Mouse (Mus musculus): ENCODE data around the gene Timm23. TPM values are rescaled to one million over a fixed set of nuclear protein-coding genes. Genes with fewer than 3 reads are reported as not detected.

Timm23 gene
- polyA plus RNA-seq (2017; shearing (Covaris generic)): 100 to 1,000 TPM; 107 to 148 TPM

DNA sequence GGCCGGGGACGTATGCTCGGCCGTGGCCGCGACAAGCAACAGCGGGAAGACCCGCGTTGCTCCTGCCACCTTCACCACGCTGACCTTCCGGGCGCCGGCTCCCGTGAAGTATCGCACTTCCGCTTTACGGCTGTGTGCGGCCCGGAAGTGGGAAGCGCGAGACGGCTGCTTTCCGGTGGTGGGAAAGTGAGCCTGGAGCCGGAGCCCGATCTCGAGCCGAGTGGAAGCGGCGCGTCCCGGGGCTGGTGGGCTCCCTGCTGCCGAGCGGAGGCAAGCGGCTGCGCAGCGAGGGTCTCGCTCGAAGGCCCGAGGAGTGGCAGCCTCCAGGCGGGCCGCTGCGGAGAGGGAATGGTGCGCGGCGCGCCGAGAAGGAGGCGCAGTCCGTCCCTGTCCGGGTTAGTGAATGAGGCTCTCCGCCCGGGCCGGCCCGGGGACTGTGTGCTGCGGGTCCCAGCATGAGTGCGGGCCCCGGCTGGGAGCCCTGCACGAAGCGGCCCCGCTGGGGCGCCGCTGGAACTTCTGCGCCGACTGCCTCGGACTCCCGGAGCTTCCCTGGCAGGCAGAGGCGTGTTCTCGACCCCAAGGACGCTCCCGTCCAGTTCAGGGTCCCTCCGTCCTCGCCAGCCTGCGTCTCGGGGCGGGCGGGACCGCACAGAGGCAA is at the start of gene Timm23, which contains the start of gene Parg:
TSS of gene Timm23 (minus strand) at position 108 of the 661 bp plus-strand sequence.
TSS of gene Parg (plus strand) at position 159 of the 661 bp plus-strand sequence.

DNA sequence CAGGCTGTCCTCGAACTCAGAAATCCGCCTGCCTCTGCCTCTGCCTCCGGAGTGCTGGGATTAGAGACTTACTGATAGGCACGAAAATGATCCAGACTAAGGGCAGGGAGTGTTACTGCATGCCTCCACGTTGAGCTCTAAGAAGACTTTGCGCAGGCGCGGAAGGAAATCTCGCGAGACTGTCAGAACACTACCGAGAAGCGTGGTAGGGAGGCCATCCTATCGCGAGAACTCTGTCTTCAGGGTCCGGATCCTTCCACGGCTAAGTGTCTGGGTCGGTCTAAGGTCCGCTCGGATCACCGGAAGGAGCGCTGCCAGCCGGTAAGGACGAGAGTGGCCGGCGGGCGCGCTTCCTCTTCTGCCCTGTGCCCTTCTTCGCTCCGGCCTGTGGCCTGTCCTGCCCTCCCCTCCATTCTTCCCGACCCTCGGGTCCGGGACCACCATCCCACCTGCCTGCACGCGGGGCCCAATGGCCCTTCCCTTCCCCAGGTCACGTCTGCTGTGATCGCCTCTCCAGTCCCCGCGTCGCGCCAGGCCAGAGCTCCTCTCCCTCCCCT is 41.9 kb downstream of the Timm23 start, which contains the start of gene Ncoa4:
TSS of gene Ncoa4 (plus strand) at position 176 of the 557 bp plus-strand sequence.

DNA sequence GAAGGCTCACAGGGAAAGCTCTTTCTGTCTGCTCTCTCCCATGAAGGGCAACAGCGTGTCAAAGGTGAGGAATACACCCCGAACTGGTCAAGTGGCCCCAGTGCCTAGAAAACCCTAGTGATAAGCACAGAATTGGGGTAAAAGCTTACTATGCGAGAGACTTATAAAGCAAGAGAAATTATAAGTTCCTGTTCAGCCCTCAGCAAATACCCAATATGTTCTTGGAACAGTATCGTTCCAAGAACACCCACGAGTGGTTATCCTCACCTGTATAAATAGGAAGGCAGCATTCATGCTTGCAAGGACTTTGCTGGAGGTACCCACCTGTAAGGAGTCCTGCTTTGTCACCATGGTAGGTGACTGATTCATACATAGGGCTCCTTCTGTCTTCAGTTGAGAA is 60.0 kb downstream of the Timm23 start, which contains the start of gene Msmb:
TSS of gene Msmb (plus strand) at position 301 of the 400 bp plus-strand sequence.

Other genes starting within 250 kb of the Timm23 start
- gene Galnt15, start 172.9 kb downstream of the Timm23 start, polyA plus RNA-seq (2017; shearing (Covaris generic)): under 1 TPM in 1 of 2 experiments, not detected in 1; 0.07 TPM
- gene Oxnad1, start 116.5 kb downstream of the Timm23 start, polyA plus RNA-seq (2017; shearing (Covaris generic)): 10 to 100 TPM in 1 of 2 experiments, 1 to 10 TPM in 1; 8.4 to 13.5 TPM
- 10 to 100 TPM; 85.3 to 92.2 TPM for gene Dph3, start 116.2 kb downstream of the Timm23 start, polyA plus RNA-seq (2017; shearing (Covaris generic))
- not detected for gene Msmb, start 59.9 kb downstream of the Timm23 start, polyA plus RNA-seq (2017; shearing (Covaris generic))
- gene Ncoa4, start 42.0 kb downstream of the Timm23 start, polyA plus RNA-seq (2017; shearing (Covaris generic)): 10 to 100 TPM; 79.2 to 79.7 TPM
- 10 to 100 TPM; 62.1 to 80.3 TPM for gene Parg, start 51 bp upstream of the Timm23 start, polyA plus RNA-seq (2017; shearing (Covaris generic))
- gene Ogdhl, start 120.1 kb upstream of the Timm23 start, polyA plus RNA-seq (2017; shearing (Covaris generic)): under 1 TPM; 0.07 to 0.20 TPM
- gene 1700024G13Rik, start 186.5 kb upstream of the Timm23 start, polyA plus RNA-seq (2017; shearing (Covaris generic)): not detected

All from activated CD4-positive, CD25-positive, alpha-beta regulatory T cell (primary cell).